9 mouse cellular contexts compared by ENCODE assay signal in the genomic region with DNA sequence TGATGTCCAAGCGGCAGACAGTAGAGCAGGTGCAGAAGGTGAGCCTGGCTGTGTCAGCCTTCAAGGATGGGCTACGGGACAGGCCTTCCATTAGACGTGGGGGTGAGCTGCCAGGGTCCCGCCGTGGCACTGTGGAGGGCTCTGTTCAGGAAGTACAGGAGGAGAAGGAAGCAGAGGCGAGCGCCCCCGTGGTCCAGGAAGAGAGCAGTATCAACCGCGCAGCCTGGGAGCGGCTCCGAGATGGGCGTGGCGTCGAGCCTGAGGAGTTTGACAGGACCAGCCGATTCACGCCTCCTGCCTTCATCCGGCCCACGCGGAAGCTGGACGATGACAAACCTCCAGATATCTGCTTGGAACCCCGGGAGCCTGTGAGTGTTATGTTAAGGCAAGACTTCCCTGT. TPM values are rescaled to one million over a fixed set of nuclear protein-coding genes. Genes with fewer than 3 reads are reported as not detected.
DNase-seq lines count a peak whose midpoint lies in the region; ATAC-seq and TF ChIP-seq lines count a peak whose summit lies in the region.
"Had no signal": no experiment of that assay in that cellular context is flagged by ENCODE, and none has a peak within 500 bp of the region (broad histone marks: within the 10 kb centered on the region; RNA-seq: fewer than 3 reads in every experiment).

No protein-coding gene starts in this region.

- H3K36me3 ChIP-seq in thymus, adult 2 months (ENCODE audit: control insufficient read depth, insufficient read depth, low read length) = no peaks in the 10 kb centered on the region
- H3K36me3 ChIP-seq in forebrain, embryonic 15.5 days = no peaks in the 10 kb centered on the region

- no peaks in the 10 kb centered on the region; the same call in 1 of the 2 replicates for H3K4me1 ChIP-seq in thymus, adult 2 months (replicated peaks; ENCODE audit: control insufficient read depth, insufficient read depth, low read length)
- H3K4me1 ChIP-seq in forebrain, embryonic 15.5 days = peaks cover 7% of the 10 kb centered on the region; the same call in 1 of the 2 replicates

- ATAC-seq in forebrain, embryonic 15.5 days (replicated peaks) = peak; percentile 79

- no peak for TF ChIP-seq POLR2A in thymus, adult 2 months (IDR thresholded peaks at IDR 0.05; ENCODE audit: control insufficient read depth, extremely low read depth, insufficient read depth, low read length, poor library complexity)

- H3K9me3 ChIP-seq in forebrain, embryonic 15.5 days = no peaks in the 10 kb centered on the region

- intact Hi-C loops in heart, postnatal 25 days (cut with DNase I) = no loop called here

- peak overlapping the region; percentile 35 for H3K4me2 ChIP-seq in forebrain, embryonic 15.5 days (replicated peaks)

- no peak overlapping the region for H3K27ac ChIP-seq in thymus, adult 2 months (ENCODE audit: control insufficient read depth, insufficient read depth, low read length)
- no peak overlapping the region for H3K27ac ChIP-seq in forebrain, embryonic 15.5 days (replicated peaks)

- H3K9ac ChIP-seq in forebrain, embryonic 15.5 days (replicated peaks) = no peak overlapping the region

- TF ChIP-seq CTCF in thymus, adult 2 months (IDR thresholded peaks at IDR 0.05; ENCODE audit: borderline replicate concordance, control insufficient read depth, extremely low read depth, insufficient read depth, low read length, poor library complexity) = no peak

- H3K4me3 ChIP-seq in thymus, adult 2 months (ENCODE audit: control insufficient read depth, insufficient read depth, low read length) = no peak overlapping the region
- H3K4me3 ChIP-seq in forebrain, embryonic 15.5 days = no peak overlapping the region

- DNase-seq in thymus, adult 2 months = peak; percentile 30
- DNase-seq in thymus, adult 18-20 months = no peak
- DNase-seq in heart, postnatal 25 days (ENCODE audit: low spot score) = peak; percentile 45
- peak; percentile 72 to 80 for DNase-seq in kidney, postnatal 25 days
- DNase-seq in lung, postnatal 10 days = peak; percentile 83
- DNase-seq in retina, embryonic 14.5 days (ENCODE audit: low spot score) = peak; percentile 68
- no peak for DNase-seq in cerebellum, postnatal 36 days

- 5% methylated on average over 22 of the region's 22 CpGs for WGBS in thymus, adult 2 months
- 9% methylated on average over 22 of the region's 22 CpGs for WGBS in forebrain, embryonic 15.5 days

- no peaks in the 10 kb centered on the region for H3K27me3 ChIP-seq in thymus, adult 2 months (ENCODE audit: control insufficient read depth, insufficient read depth, low read length)
- peaks cover 6% of the 10 kb centered on the region; the same call in 1 of the 2 replicates for H3K27me3 ChIP-seq in forebrain, embryonic 15.5 days

RNA-seq across cellular contexts. Expression of a gene that starts 16.0 kb away (rescaled TPM):
- polyA plus RNA-seq in thymus, adult 2 months (2012; rRNA removed) = 9.1 and 12.6 TPM in 2 replicates
- polyA plus RNA-seq in forebrain, embryonic 15.5 days (2015; fragmentation: Nextera tagmentation; extraction: Ambion mirVana) = 49.3 and 55.1 TPM in 2 replicates
- 10 to 100 TPM; 83.5 to 93.2 TPM for total RNA-seq in heart, postnatal 25 days (2021)

RNA-seq across cellular contexts. Expression of a gene that starts 17.2 kb away (rescaled TPM):
- 1.5 and 2.3 TPM in 2 replicates for polyA plus RNA-seq in thymus, adult 2 months (2012; rRNA removed)
- 20.5 and 22.2 TPM in 2 replicates for polyA plus RNA-seq in forebrain, embryonic 15.5 days (2015; fragmentation: Nextera tagmentation; extraction: Ambion mirVana)
- 1 to 10 TPM; 9.0 to 9.4 TPM for total RNA-seq in heart, postnatal 25 days (2021)

RNA-seq across cellular contexts. Expression of a gene that starts 35.8 kb away (rescaled TPM):
- polyA plus RNA-seq in thymus, adult 2 months (2012; rRNA removed) = not detected in 2 replicates
- 0.41 TPM in 2 replicates for polyA plus RNA-seq in forebrain, embryonic 15.5 days (2015; fragmentation: Nextera tagmentation; extraction: Ambion mirVana)
- total RNA-seq in heart, postnatal 25 days (2021) = not detected
- total RNA-seq: left cerebral cortex, postnatal 10 days had no signal

RNA-seq across cellular contexts. Expression of a gene that starts 59.6 kb away (rescaled TPM):
- not detected in 2 replicates for polyA plus RNA-seq in thymus, adult 2 months (2012; rRNA removed)
- polyA plus RNA-seq in forebrain, embryonic 15.5 days (2015; fragmentation: Nextera tagmentation; extraction: Ambion mirVana) = 1.6 and 1.8 TPM in 2 replicates
- 1 to 10 TPM; 7.1 to 7.5 TPM for total RNA-seq in heart, postnatal 25 days (2021)

Comparison
In these comparisons a context has a peak if more than half of its experiments do, and no peak if none do; other contexts are left out.
1. DNase-seq: peak in thymus, adult 2 months (single experiment), heart, postnatal 25 days (single experiment), kidney, postnatal 25 days (2 of 2), lung, postnatal 10 days (single experiment) and retina, embryonic 14.5 days (single experiment); none in thymus, adult 18-20 months (0 of 2) and cerebellum, postnatal 36 days (0 of 2).